Mouse (Mus musculus): ENCODE results near the gene Stk17b. TPM values are rescaled to one million over a fixed set of nuclear protein-coding genes. Genes with fewer than 3 reads are reported as not detected.

Stk17b gene
- total RNA-seq (2021) = 1 to 10 TPM; 4.6 to 5.8 TPM
- long read RNA-seq, experiment 1, partial matches to known transcripts = 2 of 2 reads
- long read RNA-seq, experiment 1, other reads (novel, unspliced or antisense) = 0 of 2 reads
- long read RNA-seq, experiment 2, partial matches to known transcripts = 0 of 3 reads
- long read RNA-seq, experiment 2, other reads (novel, unspliced or antisense) = 1 of 3 reads

GRCm38 (mm10) chr1:53784721-53785418 is at the start of gene Stk17b:
Gene Stk17b, minus strand, starts transcription at chr1:53785224.
- peak; percentile 97 for DNase-seq

- no peak for DNase-seq
These were observed 45.3 kb upstream of the Stk17b start for GRCm38 (mm10) chr1:53830286-53830685.

- DNase-seq = no peak
These were observed 44.1 kb upstream of the Stk17b start for GRCm38 (mm10) chr1:53829089-53829488.

- no peak for DNase-seq
These were observed 39.7 kb upstream of the Stk17b start for GRCm38 (mm10) chr1:53824446-53825337.

GRCm38 (mm10) chr1:53823687-53824445 is 38.8 kb upstream of the Stk17b start:
- no peak for DNase-seq

GRCm38 (mm10) chr1:53821983-53822382 is 37.0 kb upstream of the Stk17b start:
- no peak for DNase-seq

GRCm38 (mm10) chr1:53820041-53820632 is 35.1 kb upstream of the Stk17b start:
- no peak for DNase-seq

- DNase-seq = no peak
These were observed 33.2 kb upstream of the Stk17b start for GRCm38 (mm10) chr1:53818072-53818862.

- DNase-seq = no peak
These were observed 31.3 kb upstream of the Stk17b start for GRCm38 (mm10) chr1:53816353-53816752.

- DNase-seq = no peak
These were observed 29.2 kb upstream of the Stk17b start for GRCm38 (mm10) chr1:53814077-53814705.

GRCm38 (mm10) chr1:53811919-53812318 is 26.9 kb upstream of the Stk17b start:
- DNase-seq = no peak

- DNase-seq = no peak
These were observed 23.2 kb upstream of the Stk17b start for GRCm38 (mm10) chr1:53808229-53808628.

- DNase-seq = no peak
These were observed 12.8 kb upstream of the Stk17b start for GRCm38 (mm10) chr1:53797811-53798210.

GRCm38 (mm10) chr1:53797074-53797473 is 12.1 kb upstream of the Stk17b start:
- DNase-seq = no peak

GRCm38 (mm10) chr1:53796271-53796670 is 11.2 kb upstream of the Stk17b start:
- DNase-seq = no peak

- DNase-seq = no peak
These were observed 10.6 kb upstream of the Stk17b start for GRCm38 (mm10) chr1:53795591-53795990.

GRCm38 (mm10) chr1:53795081-53795480 is 10.1 kb upstream of the Stk17b start:
- DNase-seq = no peak

- no peak for DNase-seq
These were observed 9.3 kb upstream of the Stk17b start for GRCm38 (mm10) chr1:53794279-53794678.

GRCm38 (mm10) chr1:53791343-53791742 is 6.3 kb upstream of the Stk17b start:
- peak; percentile 15 for DNase-seq

GRCm38 (mm10) chr1:53784291-53784720 is 718 bp downstream of the Stk17b start:
- DNase-seq = peak; percentile 13
